Mouse (Mus musculus) forebrain, postnatal 0 days (tissue): ENCODE data around the gene Syn3. TPM values are rescaled to one million over a fixed set of nuclear protein-coding genes. Genes with fewer than 3 reads are reported as not detected.

Source experiments
- ATAC-seq: fragments of 200-750 bp; cut with Nextera tagmentation; 2 replicates; pipeline ENCODE4 v1.8.0; 2017; ENCODE audit warnings: mild to moderate bottlenecking, moderate library complexity
- DNase-seq: peaks from one replicate; pipeline ENCODE4 v3.0.0-alpha.2; 2015
- H3K27ac ChIP-seq: fragments of 300-500 bp; sonication (generic); 2 replicates; pipeline ENCODE4 v1.5.1; 2014; ENCODE audit warnings: low read depth, mild to moderate bottlenecking, antibody characterized with exemption, low read length, moderate library complexity, mixed read lengths
- H3K27me3 ChIP-seq: fragments of 300-500 bp; sonication (generic); 2 replicates; pipeline ENCODE4 v1.6.1; 2014; ENCODE audit warnings: mild to moderate bottlenecking, low read length, mixed read lengths; ENCODE audit not compliant: insufficient read depth
- H3K36me3 ChIP-seq: fragments of 300-500 bp; sonication (generic); 2 replicates; pipeline ENCODE4 v1.6.1; 2014; ENCODE audit warnings: mild to moderate bottlenecking, moderate library complexity; ENCODE audit not compliant: insufficient read depth
- H3K4me1 ChIP-seq: fragments of 300-500 bp; sonication (generic); 2 replicates; pipeline ENCODE4 v1.6.1; 2014; ENCODE audit warnings: antibody characterized with exemption; ENCODE audit not compliant: insufficient read depth
- H3K4me2 ChIP-seq: fragments of 300-500 bp; sonication (generic); 2 replicates; pipeline ENCODE4 v1.6.1; 2014; ENCODE audit warnings: low read depth, mild to moderate bottlenecking, moderate library complexity
- H3K4me3 ChIP-seq: fragments of 300-500 bp; sonication (generic); 2 replicates; pipeline ENCODE4 v1.5.1; 2014; ENCODE audit warnings: low read depth, low read length, mixed read lengths
- H3K9ac ChIP-seq: fragments of 300-500 bp; sonication (generic); 2 replicates; pipeline ENCODE4 v1.6.1; 2014; ENCODE audit warnings: mild to moderate bottlenecking
- H3K9me3 ChIP-seq: fragments of 300-500 bp; sonication (generic); 2 replicates; pipeline ENCODE4 v1.6.1; 2016; ENCODE audit warnings: low read length
- CTCF ChIP-seq: sonication (generic); IDR thresholded peaks from 2 replicates; pipeline ENCODE4 v1.5.1; 2016; ENCODE audit warnings: antibody characterized with exemption, control low read depth, low read depth
- WGBS: fragments of 180-500 bp; shearing (Covaris S2); extraction: QIAGEN DNeasy Blood & Tissue Kit; methylation state at CpG from one replicate; pipeline ENCODE4 v1.1.7; 2014; 5-methylcytosine and 5-hydroxymethylcytosine counted together
- polyA plus RNA-seq: library from polyadenylated mRNA; unstranded; fragments of >200 nt; fragmentation: Nextera tagmentation; extraction: Ambion mirVana; gene quantifications from 2 replicates; pipeline ENCODE4 v1.2.1, GENCODE M21; 2015
- total RNA-seq: library from RNA; depleted of rRNA; stranded (reverse); fragments of >200 nt; gene quantifications from 2 replicates; pipeline ENCODE4 v1.2.3, GENCODE M21; 2014

Gene Syn3
- total and polyA plus RNA-seq, 2 experiments from 2014 or later = 16.4 to 47.6 TPM

- Histone ChIP-seq H3K9ac (no peak overlapping the region), H3K4me3 (no peak overlapping the region), H3K27ac (no peak overlapping the region), H3K27me3 (no peaks in the 10 kb centered on the region), H3K4me1 (no peaks in the 10 kb centered on the region), H3K9me3 (0 out of 2 replicates have a peak, but pooled peaks cover 3% of the 10 kb centered on the region), H3K36me3 (0 out of 2 replicates have a peak, but pooled peaks cover 4% of the 10 kb centered on the region), H3K4me2 (no peak overlapping the region)
- DNase-seq (no peak), ATAC-seq (no peak)
- 95% methylated on average over 8 of the region's 8 CpGs for WGBS
- no peak for TF ChIP-seq CTCF
These were observed 435.7 kb downstream of the Syn3 start for GRCm38 (mm10) chr10:86063018-86063384.

DNA sequence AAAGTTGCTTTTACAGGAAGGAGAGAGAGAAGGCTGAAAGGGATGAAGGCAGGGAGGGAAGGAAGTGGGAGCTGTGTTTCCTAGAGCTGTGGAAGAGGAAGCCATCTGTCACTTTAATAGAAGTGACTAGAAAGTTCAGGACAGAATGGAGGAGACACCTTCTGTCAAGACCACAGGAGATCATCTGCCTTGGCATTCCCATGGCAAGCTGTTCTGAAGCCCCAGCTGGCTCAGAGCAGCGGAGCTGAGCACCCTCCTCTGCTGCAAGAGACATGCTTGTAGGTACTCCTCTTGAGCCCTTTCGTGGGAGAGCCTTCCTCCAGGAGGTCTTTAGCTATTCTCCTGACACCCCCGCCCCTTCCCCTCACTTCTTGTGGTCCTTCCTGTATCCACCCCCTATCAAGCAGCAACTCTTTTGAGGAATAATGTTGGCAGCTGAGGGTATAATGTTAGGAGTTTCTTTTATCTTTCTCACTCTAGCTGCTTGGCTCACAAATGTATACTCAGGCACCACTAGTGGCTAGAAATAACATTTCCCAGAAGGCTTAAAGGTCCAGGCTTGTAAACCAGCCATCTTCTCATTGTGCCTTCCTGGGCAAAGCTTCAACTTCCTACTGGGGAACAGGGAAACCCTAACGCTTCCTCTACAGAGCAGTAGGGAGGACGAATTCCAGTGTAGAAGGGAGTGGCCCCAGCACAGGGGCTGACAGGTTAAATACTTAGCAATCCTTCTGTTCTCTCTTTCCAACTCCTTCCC, 436.3 kb downstream of the Syn3 start:
- no peak overlapping the region for H3K27ac ChIP-seq
- 69% methylated on average over 5 of the region's 5 CpGs for WGBS
- no peaks in the 10 kb centered on the region; the same call in 1 of the 2 replicates for H3K36me3 ChIP-seq
- ATAC-seq (no peak), DNase-seq (no peak)
- H3K4me1 ChIP-seq = no peaks in the 10 kb centered on the region
- 0 out of 2 replicates have a peak, but pooled peaks cover 3% of the 10 kb centered on the region for H3K9me3 ChIP-seq
- H3K4me3 ChIP-seq = no peak overlapping the region
- no peaks in the 10 kb centered on the region for H3K27me3 ChIP-seq
- no peak overlapping the region for H3K4me2 ChIP-seq
- H3K9ac ChIP-seq = no peak overlapping the region
- TF ChIP-seq CTCF = no peak

DNA sequence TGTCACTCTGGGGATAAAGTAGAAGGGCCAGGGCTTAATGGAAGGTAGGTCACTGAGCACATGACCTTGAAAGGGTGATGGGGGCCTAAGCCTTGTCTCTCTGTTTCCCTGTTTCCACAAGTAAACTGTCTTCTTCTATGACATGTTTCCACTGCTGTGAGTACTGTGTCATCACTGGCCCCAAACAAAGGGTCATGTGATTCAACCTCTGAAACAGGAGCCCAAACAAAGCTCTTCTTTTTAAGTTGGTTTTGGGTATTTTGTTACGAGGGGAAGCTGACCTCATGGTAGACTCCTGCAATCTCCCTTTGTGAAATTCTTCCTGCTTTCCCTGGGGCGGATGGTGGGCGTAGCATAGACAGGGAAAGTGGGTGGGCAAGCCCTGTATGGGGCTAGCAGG, 438.4 kb downstream of the Syn3 start:
- no peak for DNase-seq
- H3K36me3 ChIP-seq = peaks cover 12% of the 10 kb centered on the region
- H3K9ac ChIP-seq = no peak overlapping the region
- no peak overlapping the region for H3K27ac ChIP-seq
- WGBS = 53% methylated on average over 3 of the region's 3 CpGs
- no peaks in the 10 kb centered on the region for H3K4me1 ChIP-seq
- H3K4me2 ChIP-seq = no peak overlapping the region
- H3K27me3 ChIP-seq = no peaks in the 10 kb centered on the region
- H3K9me3 ChIP-seq = 0 out of 2 replicates have a peak, but pooled peaks cover 3% of the 10 kb centered on the region
- H3K4me3 ChIP-seq = no peak overlapping the region
- no peak for TF ChIP-seq CTCF
- no peak for ATAC-seq

DNA sequence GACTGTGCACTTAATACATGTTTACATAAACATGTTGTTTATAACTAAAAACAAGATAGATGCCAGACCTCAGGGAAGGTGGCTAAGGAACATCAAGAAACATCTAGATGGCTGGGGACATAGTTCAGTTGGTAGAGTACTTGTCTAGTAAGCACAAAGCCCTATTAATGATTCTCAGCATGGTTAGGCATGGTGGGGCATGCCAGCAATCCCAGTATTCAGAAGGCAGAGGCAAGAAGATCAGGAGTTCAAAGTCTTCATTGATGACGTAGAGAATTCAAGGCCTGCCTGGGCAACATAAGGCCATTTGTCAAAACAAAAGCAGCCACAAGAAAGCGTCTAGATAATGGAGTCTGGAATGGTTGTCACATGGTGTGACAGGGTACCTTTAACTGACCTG, 441.0 kb downstream of the Syn3 start:
- Histone ChIP-seq H3K4me1 (no peaks in the 10 kb centered on the region), H3K27ac (no peak overlapping the region), H3K9ac (no peak overlapping the region), H3K9me3 (0 out of 2 replicates have a peak, but pooled peaks cover 3% of the 10 kb centered on the region), H3K4me3 (no peak overlapping the region), H3K27me3 (no peaks in the 10 kb centered on the region), H3K4me2 (no peak overlapping the region), H3K36me3 (peaks cover 31% of the 10 kb centered on the region)
- no peak for DNase-seq
- ATAC-seq = no peak
- no peak for TF ChIP-seq CTCF
- WGBS = 50% methylated on average over 2 of the region's 2 CpGs

GRCm38 (mm10) chr10:86057286-86057685, 441.4 kb downstream of the Syn3 start:
- no peak for TF ChIP-seq CTCF
- H3K9me3 ChIP-seq = 0 out of 2 replicates have a peak, but pooled peaks cover 3% of the 10 kb centered on the region
- no peak overlapping the region for H3K9ac ChIP-seq
- 89% methylated on average over 11 of the region's 11 CpGs for WGBS
- H3K27ac ChIP-seq = no peak overlapping the region
- H3K27me3 ChIP-seq = no peaks in the 10 kb centered on the region
- H3K4me1 ChIP-seq = no peaks in the 10 kb centered on the region
- no peak for ATAC-seq
- H3K36me3 ChIP-seq = peaks cover 31% of the 10 kb centered on the region
- H3K4me2 ChIP-seq = no peak overlapping the region
- no peak overlapping the region for H3K4me3 ChIP-seq
- no peak for DNase-seq

DNA sequence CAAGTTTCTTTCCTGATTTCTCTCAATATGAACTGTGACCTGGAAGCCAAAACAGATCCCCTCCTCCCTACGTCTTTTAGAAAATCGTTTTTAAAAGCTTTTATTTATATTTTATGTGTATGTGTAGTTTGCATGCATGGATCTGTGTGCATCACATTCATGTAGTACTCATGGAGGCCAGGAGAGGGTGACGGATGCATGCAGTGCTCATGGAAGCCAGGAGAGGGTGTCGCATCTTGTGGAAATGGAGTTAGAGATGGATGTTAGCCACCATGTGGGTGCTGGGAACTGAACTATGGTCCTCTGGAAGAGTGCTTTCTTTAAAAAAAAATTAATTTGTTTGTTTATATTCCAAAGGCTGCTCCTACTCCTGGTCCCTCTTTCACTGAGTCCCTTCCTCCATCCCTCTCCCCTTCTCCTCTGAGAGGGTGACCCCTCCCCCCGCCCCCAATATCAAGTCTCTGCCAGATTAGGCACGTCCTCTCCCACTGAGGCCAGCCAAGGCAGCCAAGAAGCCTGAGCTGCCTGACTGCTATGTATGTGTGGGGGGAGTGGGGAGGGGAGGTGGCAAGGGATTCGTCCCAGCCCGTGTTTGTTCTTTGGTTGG, 442.3 kb downstream of the Syn3 start:
- no peak overlapping the region for H3K9ac ChIP-seq
- no peaks in the 10 kb centered on the region for H3K27me3 ChIP-seq
- H3K27ac ChIP-seq = no peak overlapping the region
- H3K36me3 ChIP-seq = peaks cover 39% of the 10 kb centered on the region
- no peak for ATAC-seq
- no peak overlapping the region for H3K4me2 ChIP-seq
- TF ChIP-seq CTCF = peak; percentile 46
- no peak for DNase-seq
- no peaks in the 10 kb centered on the region for H3K4me1 ChIP-seq
- no peak overlapping the region for H3K4me3 ChIP-seq
- H3K9me3 ChIP-seq = no peaks in the 10 kb centered on the region
- WGBS = 88% methylated on average over 8 of the region's 8 CpGs

DNA sequence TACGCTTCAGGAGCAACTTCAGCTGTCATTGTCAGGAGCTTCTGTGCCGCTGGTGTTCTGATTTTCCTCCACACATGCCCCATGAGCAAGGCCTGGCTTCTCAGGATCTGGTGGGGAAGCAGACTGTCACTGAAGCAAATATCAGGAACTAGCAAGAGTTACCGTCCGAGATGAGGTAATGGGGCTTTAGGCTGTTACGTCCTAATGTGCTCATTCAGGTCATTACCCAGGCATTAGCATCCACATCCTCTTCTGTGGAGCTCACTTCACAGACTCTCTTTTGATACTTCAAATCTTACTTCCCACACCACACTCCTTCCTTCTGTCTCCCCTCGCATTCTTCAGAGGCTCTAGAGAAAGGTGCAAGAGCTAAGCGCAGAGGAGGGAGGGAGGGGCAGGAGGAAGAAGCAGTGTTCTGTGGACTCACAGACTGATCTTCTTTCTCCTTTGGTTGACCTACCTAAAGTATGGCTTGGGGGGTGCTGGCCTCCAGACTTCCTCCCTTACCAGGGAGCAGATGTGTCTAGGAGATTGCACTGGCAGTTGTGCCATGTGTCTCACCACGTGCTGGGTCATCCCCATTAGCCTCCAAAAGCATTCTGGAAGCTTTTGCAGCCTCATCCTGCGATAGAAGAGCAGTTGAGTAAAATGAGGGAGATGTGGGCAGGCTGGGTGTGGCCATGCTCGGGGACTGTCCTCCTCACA, 445.7 kb downstream of the Syn3 start:
- Histone ChIP-seq H3K27ac (no peak overlapping the region), H3K4me1 (no peaks in the 10 kb centered on the region), H3K27me3 (no peaks in the 10 kb centered on the region), H3K36me3 (peaks cover 42% of the 10 kb centered on the region), H3K9me3 (no peaks in the 10 kb centered on the region), H3K4me3 (no peak overlapping the region), H3K9ac (no peak overlapping the region), H3K4me2 (no peak overlapping the region)
- DNase-seq (no peak), ATAC-seq (no peak)
- WGBS = 77% methylated on average over 10 of the region's 10 CpGs
- TF ChIP-seq CTCF = no peak
